Mouse (Mus musculus) liver, postnatal 0 days (tissue): ENCODE measurements at regions not wholly inside any gene's neighbourhood (a gene's known extent, or its start where the extent isn't known, plus 50 kb on each side); places are given as distances from the start of the nearest gene placed in this dataset.

Experiments
- ATAC-seq: fragments of 200-750 bp; cut with Nextera tagmentation; 2 replicates; pipeline ENCODE4 v1.8.0; 2017; ENCODE audit warnings: mild to moderate bottlenecking, moderate library complexity
- DNase-seq: peaks from one replicate; pipeline ENCODE4 v3.0.0-alpha.2; 2016
- H3K27ac ChIP-seq: fragments of 300-500 bp; sonication (generic); 2 replicates; pipeline ENCODE4 v1.5.1; 2014; ENCODE audit warnings: antibody characterized with exemption, moderate library complexity, mild to moderate bottlenecking, low read depth
- H3K27me3 ChIP-seq: fragments of 300-500 bp; sonication (generic); 2 replicates; pipeline ENCODE4 v1.6.1; 2014; ENCODE audit warnings: low read length, control low read depth, mixed read lengths; ENCODE audit not compliant: insufficient read depth
- H3K36me3 ChIP-seq: fragments of 300-500 bp; sonication (generic); replicated peaks from 2 replicates; pipeline ENCODE4 v1.6.1; 2014; ENCODE audit warnings: mild to moderate bottlenecking, control low read depth, low read length, moderate library complexity, mixed read lengths; ENCODE audit not compliant: insufficient read depth
- H3K4me1 ChIP-seq: fragments of 300-500 bp; sonication (generic); 2 replicates; pipeline ENCODE4 v1.6.1; 2014; ENCODE audit warnings: antibody characterized with exemption, mild to moderate bottlenecking, control low read depth; ENCODE audit not compliant: insufficient read depth
- H3K4me2 ChIP-seq: fragments of 300-500 bp; sonication (generic); 2 replicates; pipeline ENCODE4 v1.6.1; 2014; ENCODE audit warnings: low read depth, mild to moderate bottlenecking, low read length, moderate library complexity, mixed read lengths
- H3K4me3 ChIP-seq: fragments of 300-500 bp; sonication (generic); 2 replicates; pipeline ENCODE4 v1.5.1; 2014; ENCODE audit warnings: low read depth, low read length
- H3K9ac ChIP-seq: fragments of 300-500 bp; sonication (generic); replicated peaks from 2 replicates; pipeline ENCODE4 v1.6.1; 2014; ENCODE audit warnings: mild to moderate bottlenecking, moderate library complexity
- H3K9me3 ChIP-seq: fragments of 300-500 bp; sonication (generic); 2 replicates; pipeline ENCODE4 v1.6.1; 2016; ENCODE audit warnings: mild to moderate bottlenecking, control low read depth, low read length, mixed read lengths
- CTCF ChIP-seq: sonication (generic); IDR thresholded peaks from 2 replicates; pipeline ENCODE4 v1.5.1; 2016; ENCODE audit warnings: antibody characterized with exemption, low read depth
- EP300 ChIP-seq: IDR thresholded peaks from 2 replicates; pipeline ENCODE4 v1.6.1; 2016; ENCODE audit warnings: antibody characterized with exemption, low read depth, mild to moderate bottlenecking
- WGBS: fragments of 180-500 bp; shearing (Covaris S2); extraction: QIAGEN DNeasy Blood & Tissue Kit; methylation state at CpG from one replicate; pipeline ENCODE4 v1.1.7; 2014; ENCODE audit not compliant: insufficient replicate concordance; 5-methylcytosine and 5-hydroxymethylcytosine counted together

- no peak overlapping the region for H3K4me2 ChIP-seq
- H3K27ac ChIP-seq, result no peak overlapping the region
- H3K4me1 ChIP-seq, result no peaks in the 10 kb centered on the region
- H3K36me3 ChIP-seq, result no peaks in the 10 kb centered on the region
- no peak for ATAC-seq
- DNase-seq, result no peak
- 68% methylated on average over 3 of the region's 3 CpGs for WGBS
- no peak for TF ChIP-seq EP300
- TF ChIP-seq CTCF, result no peak
- H3K9me3 ChIP-seq, result no peaks in the 10 kb centered on the region
- no peak overlapping the region for H3K4me3 ChIP-seq
- no peak overlapping the region for H3K9ac ChIP-seq
- no peaks in the 10 kb centered on the region for H3K27me3 ChIP-seq
Observed at GRCm38 (mm10) chr4:105952406-105952805, 162.7 kb downstream of the Gm12728 start.

- TF ChIP-seq EP300 (no peak), CTCF (no peak)
- H3K4me3 ChIP-seq, result no peak overlapping the region
- H3K36me3 ChIP-seq, result no peaks in the 10 kb centered on the region
- no peak overlapping the region for H3K9ac ChIP-seq
- no peaks in the 10 kb centered on the region for H3K4me1 ChIP-seq
- H3K27me3 ChIP-seq, result no peaks in the 10 kb centered on the region
- no peaks in the 10 kb centered on the region for H3K9me3 ChIP-seq
- no peak overlapping the region for H3K4me2 ChIP-seq
- WGBS, result 69% methylated on average over 2 of the region's 2 CpGs
- no peak overlapping the region for H3K27ac ChIP-seq
- DNase-seq, result no peak
- ATAC-seq, result no peak
Observed at GRCm38 (mm10) chr4:105956516-105956915, 166.8 kb downstream of the Gm12728 start.

- Histone ChIP-seq H3K4me2 (no peak overlapping the region), H3K9me3 (no peaks in the 10 kb centered on the region), H3K4me3 (no peak overlapping the region), H3K27me3 (no peaks in the 10 kb centered on the region), H3K27ac (no peak overlapping the region), H3K4me1 (no peaks in the 10 kb centered on the region), H3K36me3 (no peaks in the 10 kb centered on the region), H3K9ac (no peak overlapping the region)
- 76% methylated on average over 5 of the region's 5 CpGs for WGBS
- no peak for ATAC-seq
- no peak for DNase-seq
- TF ChIP-seq EP300 (no peak), CTCF (no peak)
Observed at GRCm38 (mm10) chr4:105958331-105958730, 168.7 kb downstream of the Gm12728 start.

GRCm38 (mm10) chr4:105961686-105962360, 172.2 kb downstream of the Gm12728 start:
- Histone ChIP-seq H3K9me3 (no peaks in the 10 kb centered on the region), H3K4me1 (no peaks in the 10 kb centered on the region), H3K27me3 (no peaks in the 10 kb centered on the region), H3K36me3 (no peaks in the 10 kb centered on the region), H3K9ac (no peak overlapping the region), H3K4me3 (no peak overlapping the region), H3K27ac (no peak overlapping the region), H3K4me2 (no peak overlapping the region)
- ATAC-seq (no peak), DNase-seq (no peak)
- 68% methylated on average over 8 of the region's 8 CpGs for WGBS
- TF ChIP-seq EP300 (no peak), CTCF (no peak)

GRCm38 (mm10) chr4:105962542-105962941, 172.9 kb downstream of the Gm12728 start:
- Histone ChIP-seq H3K9ac (no peak overlapping the region), H3K27ac (no peak overlapping the region), H3K36me3 (no peaks in the 10 kb centered on the region), H3K9me3 (no peaks in the 10 kb centered on the region), H3K4me1 (no peaks in the 10 kb centered on the region), H3K4me2 (no peak overlapping the region), H3K4me3 (no peak overlapping the region), H3K27me3 (no peaks in the 10 kb centered on the region)
- ATAC-seq, result no peak
- no peak for TF ChIP-seq CTCF
- TF ChIP-seq EP300, result no peak
- DNase-seq, result no peak
- 43% methylated on average over 7 of the region's 7 CpGs for WGBS

GRCm38 (mm10) chr4:105968324-105968723, 178.7 kb downstream of the Gm12728 start:
- H3K9ac ChIP-seq, result no peak overlapping the region
- TF ChIP-seq EP300, result no peak
- no peak for TF ChIP-seq CTCF
- no peak for ATAC-seq

More at GRCm38 (mm10) chr4:105968324-105968723, 178.7 kb downstream of the Gm12728 start:
- no peak overlapping the region for H3K4me2 ChIP-seq
- no peaks in the 10 kb centered on the region for H3K4me1 ChIP-seq
- no peaks in the 10 kb centered on the region for H3K9me3 ChIP-seq
- no peaks in the 10 kb centered on the region for H3K36me3 ChIP-seq
- no peak overlapping the region for H3K4me3 ChIP-seq
- H3K27ac ChIP-seq, result no peak overlapping the region
- no peak for DNase-seq
- no peaks in the 10 kb centered on the region for H3K27me3 ChIP-seq
- 68% methylated on average over 4 of the region's 4 CpGs for WGBS
